Comparison of ENCODE assay signal across 8 mouse cellular contexts in genomic region chr10:80694159-80694938, GRCm38 (mm10). TPM values are rescaled to one million over a fixed set of nuclear protein-coding genes. Genes with fewer than 3 reads are reported as not detected.
A peak's percentile ranks its signal among the peaks of the same experiment; 100 is the strongest.
DNase-seq lines count a peak whose midpoint lies in the region; ATAC-seq and TF ChIP-seq lines count a peak whose summit lies in the region.
"Had no signal": no experiment of that assay in that cellular context is flagged by ENCODE, and none has a peak within 500 bp of the region (broad histone marks: within the 10 kb centered on the region; RNA-seq: fewer than 3 reads in every experiment).

No protein-coding gene starts in this region.

- ATAC-seq in hindbrain, embryonic 14.5 days (ENCODE audit: low FRiP score), result no peak
- ATAC-seq in megakaryocyte, adult 5-6 weeks (ENCODE audit: poor library complexity, severe bottlenecking), result no peak
- no peak for ATAC-seq in embryonic facial prominence, embryonic 13.5 days (ENCODE audit: insufficient number of reproducible peaks, insufficient read depth, low FRiP score, low TSS enrichment, low read depth)

- no peak overlapping the region for H3K4me2 ChIP-seq in hindbrain, embryonic 14.5 days (replicated peaks)
- H3K4me2 ChIP-seq in embryonic facial prominence, embryonic 13.5 days, result no peak overlapping the region

- no peaks in the 10 kb centered on the region for H3K27me3 ChIP-seq in hindbrain, embryonic 10.5 days (ENCODE audit: insufficient read depth, poor library complexity, severe bottlenecking)
- no peaks in the 10 kb centered on the region for H3K27me3 ChIP-seq in hindbrain, embryonic 14.5 days (ENCODE audit: control insufficient read depth, insufficient read depth, low read length)
- H3K27me3 ChIP-seq in megakaryocyte, embryonic 14.5 days (replicated peaks), result no peaks in the 10 kb centered on the region
- no peaks in the 10 kb centered on the region for H3K27me3 ChIP-seq in embryonic facial prominence, embryonic 13.5 days
- H3K27me3 ChIP-seq in small intestine, adult 2 months (ENCODE audit: control insufficient read depth, insufficient read depth, low read length), result no peaks in the 10 kb centered on the region

- no peak for DNase-seq in hindbrain, embryonic 10.5 days (ENCODE audit: low spot score)
- no peak for DNase-seq in hindbrain, embryonic 14.5 days (ENCODE audit: low spot score)
- no peak for DNase-seq in right cerebral cortex, adult 2 months (ENCODE audit: low spot score in 2 of 2)
- DNase-seq: cerebellum, postnatal 10 days had no signal

- H3K4me3 ChIP-seq in hindbrain, embryonic 10.5 days, result no peak overlapping the region
- H3K4me3 ChIP-seq in hindbrain, embryonic 14.5 days (replicated peaks; ENCODE audit: low read length), result no peak overlapping the region
- H3K4me3 ChIP-seq in megakaryocyte, embryonic 14.5 days (replicated peaks), result peak overlapping the region; percentile 88
- no peak overlapping the region for H3K4me3 ChIP-seq in embryonic facial prominence, embryonic 13.5 days
- no peak overlapping the region for H3K4me3 ChIP-seq in small intestine, adult 2 months (ENCODE audit: low read depth, low read length)

- H3K4me1 ChIP-seq in hindbrain, embryonic 10.5 days (replicated peaks), result peaks cover 27% of the 10 kb centered on the region; the same call in 1 of the 2 replicates
- H3K4me1 ChIP-seq in hindbrain, embryonic 14.5 days (replicated peaks; ENCODE audit: control insufficient read depth, insufficient read depth, low read length), result no peaks in the 10 kb centered on the region; the same call in 1 of the 2 replicates
- peaks cover 100% of the 10 kb centered on the region for H3K4me1 ChIP-seq in megakaryocyte, embryonic 14.5 days
- peaks cover 24% of the 10 kb centered on the region; the same call in 1 of the 2 replicates for H3K4me1 ChIP-seq in embryonic facial prominence, embryonic 13.5 days
- H3K4me1 ChIP-seq in small intestine, adult 2 months (ENCODE audit: control insufficient read depth, insufficient read depth, insufficient read length, low read length), result peaks cover 21% of the 10 kb centered on the region

- TF ChIP-seq CTCF in small intestine, adult 2 months (IDR thresholded peaks at IDR 0.05; ENCODE audit: extremely low read depth, insufficient read length, insufficient replicate concordance, low read depth, low read length), result no peak

- no peak for TF ChIP-seq POLR2A in small intestine, adult 2 months (IDR thresholded peaks at IDR 0.05; ENCODE audit: low read depth, low read length)

- H3K36me3 ChIP-seq in hindbrain, embryonic 10.5 days, result peaks cover 71% of the 10 kb centered on the region
- H3K36me3 ChIP-seq in hindbrain, embryonic 14.5 days (replicated peaks; ENCODE audit: control insufficient read depth, insufficient read depth), result peaks cover 46% of the 10 kb centered on the region
- peaks cover 84% of the 10 kb centered on the region for H3K36me3 ChIP-seq in megakaryocyte, embryonic 14.5 days (replicated peaks; ENCODE audit: low read length)
- peaks cover 54% of the 10 kb centered on the region for H3K36me3 ChIP-seq in embryonic facial prominence, embryonic 13.5 days
- peaks cover 19% of the 10 kb centered on the region for H3K36me3 ChIP-seq in small intestine, adult 2 months (ENCODE audit: control insufficient read depth, insufficient read depth, low read length)

- 87% methylated on average over 13 of the region's 13 CpGs for WGBS in hindbrain, embryonic 10.5 days
- 85% methylated on average over 13 of the region's 13 CpGs for WGBS in hindbrain, embryonic 14.5 days
- WGBS in embryonic facial prominence, embryonic 13.5 days, result 88% methylated on average over 13 of the region's 13 CpGs
- WGBS in small intestine, adult 2 months, result 88% methylated on average over 13 of the region's 13 CpGs

- peak overlapping the region; percentile 64; the same call in 1 of the 2 replicates for H3K27ac ChIP-seq in hindbrain, embryonic 10.5 days
- no peak overlapping the region for H3K27ac ChIP-seq in hindbrain, embryonic 14.5 days
- H3K27ac ChIP-seq in embryonic facial prominence, embryonic 13.5 days, result no peak overlapping the region
- H3K27ac ChIP-seq in small intestine, adult 2 months (ENCODE audit: insufficient read depth, low read depth, low read length), result peak overlapping the region; percentile 93

- H3K9ac ChIP-seq in hindbrain, embryonic 14.5 days, result no peak overlapping the region
- H3K9ac ChIP-seq in embryonic facial prominence, embryonic 13.5 days, result peak overlapping the region; percentile 21

- H3K9me3 ChIP-seq in hindbrain, embryonic 10.5 days, result no peaks in the 10 kb centered on the region
- H3K9me3 ChIP-seq in hindbrain, embryonic 14.5 days (ENCODE audit: control insufficient read depth, low read length), result no peaks in the 10 kb centered on the region
- H3K9me3 ChIP-seq in megakaryocyte, embryonic 14.5 days, result no peaks in the 10 kb centered on the region
- no peaks in the 10 kb centered on the region for H3K9me3 ChIP-seq in embryonic facial prominence, embryonic 13.5 days

RNA-seq across cellular contexts. Expression of gene Mob3a, which starts 7.4 kb away (rescaled TPM):
- polyA plus RNA-seq in hindbrain, embryonic 10.5 days (2016; fragmentation: Nextera tagmentation; extraction: Ambion mirVana), result 68.8 and 77.2 TPM in 2 replicates
- polyA plus RNA-seq in hindbrain, embryonic 14.5 days (2014; fragmentation: Nextera tagmentation; extraction: Ambion mirVana), result 45.3 and 47.1 TPM in 2 replicates
- polyA plus RNA-seq in megakaryocyte, embryonic 14.5 days (2012; ENCODE audit: insufficient read depth, low replicate concordance), result 61.8 and 135 TPM in 2 replicates
- total RNA-seq in megakaryocyte, adult 5-6 weeks (2015), result 61.8 and 72.0 TPM in 2 replicates
- 65.0 and 77.3 TPM in 2 replicates for total RNA-seq in megakaryocyte, adult 5-6 weeks (2017)
- 45.8 and 46.3 TPM in 2 replicates for polyA plus RNA-seq in embryonic facial prominence, embryonic 13.5 days (2015; fragmentation: Nextera tagmentation; extraction: Ambion mirVana)
- polyA plus RNA-seq in small intestine, adult 2 months (2012; rRNA removed), result 26.5 and 40.0 TPM in 2 replicates

RNA-seq across cellular contexts. Expression of gene Izumo4, which starts 7.6 kb away (rescaled TPM):
- 13.7 and 18.7 TPM in 2 replicates for polyA plus RNA-seq in hindbrain, embryonic 10.5 days (2016; fragmentation: Nextera tagmentation; extraction: Ambion mirVana)
- 20.0 and 20.4 TPM in 2 replicates for polyA plus RNA-seq in hindbrain, embryonic 14.5 days (2014; fragmentation: Nextera tagmentation; extraction: Ambion mirVana)
- 19.4 and 27.8 TPM in 2 replicates for polyA plus RNA-seq in megakaryocyte, embryonic 14.5 days (2012; ENCODE audit: insufficient read depth, low replicate concordance)
- 11.3 and 14.2 TPM in 2 replicates for total RNA-seq in megakaryocyte, adult 5-6 weeks (2015)
- 4.4 and 6.6 TPM in 2 replicates for total RNA-seq in megakaryocyte, adult 5-6 weeks (2017)
- 24.0 and 29.2 TPM in 2 replicates for polyA plus RNA-seq in embryonic facial prominence, embryonic 13.5 days (2015; fragmentation: Nextera tagmentation; extraction: Ambion mirVana)
- 20.8 and 36.3 TPM in 2 replicates for polyA plus RNA-seq in small intestine, adult 2 months (2012; rRNA removed)

RNA-seq across cellular contexts. Expression of gene Mknk2, which starts 16.4 kb away (rescaled TPM):
- polyA plus RNA-seq in hindbrain, embryonic 10.5 days (2016; fragmentation: Nextera tagmentation; extraction: Ambion mirVana), result 93.2 and 97.8 TPM in 2 replicates
- 53.8 and 60.2 TPM in 2 replicates for polyA plus RNA-seq in hindbrain, embryonic 14.5 days (2014; fragmentation: Nextera tagmentation; extraction: Ambion mirVana)
- polyA plus RNA-seq in megakaryocyte, embryonic 14.5 days (2012; ENCODE audit: insufficient read depth, low replicate concordance), result 472 and 996 TPM in 2 replicates
- total RNA-seq in megakaryocyte, adult 5-6 weeks (2015), result 53.5 and 61.1 TPM in 2 replicates
- total RNA-seq in megakaryocyte, adult 5-6 weeks (2017), result 63.3 and 74.8 TPM in 2 replicates
- 78.3 and 86.3 TPM in 2 replicates for polyA plus RNA-seq in embryonic facial prominence, embryonic 13.5 days (2015; fragmentation: Nextera tagmentation; extraction: Ambion mirVana)
- polyA plus RNA-seq in small intestine, adult 2 months (2012; rRNA removed), result 96.1 and 146 TPM in 2 replicates

RNA-seq across cellular contexts. Expression of gene Btbd2, which starts 37.5 kb away (rescaled TPM):
- polyA plus RNA-seq in hindbrain, embryonic 10.5 days (2016; fragmentation: Nextera tagmentation; extraction: Ambion mirVana), result 77.0 and 77.1 TPM in 2 replicates
- polyA plus RNA-seq in hindbrain, embryonic 14.5 days (2014; fragmentation: Nextera tagmentation; extraction: Ambion mirVana), result 83.2 and 83.7 TPM in 2 replicates
- 91.6 and 121 TPM in 2 replicates for polyA plus RNA-seq in megakaryocyte, embryonic 14.5 days (2012; ENCODE audit: insufficient read depth, low replicate concordance)
- 8.4 and 10.3 TPM in 2 replicates for total RNA-seq in megakaryocyte, adult 5-6 weeks (2015)
- 16.5 and 30.1 TPM in 2 replicates for total RNA-seq in megakaryocyte, adult 5-6 weeks (2017)
- 76.8 and 82.4 TPM in 2 replicates for polyA plus RNA-seq in embryonic facial prominence, embryonic 13.5 days (2015; fragmentation: Nextera tagmentation; extraction: Ambion mirVana)
- 45.4 and 84.1 TPM in 2 replicates for polyA plus RNA-seq in small intestine, adult 2 months (2012; rRNA removed)

RNA-seq across cellular contexts. Expression of gene Ap3d1, which starts 47.7 kb away (rescaled TPM):
- polyA plus RNA-seq in hindbrain, embryonic 10.5 days (2016; fragmentation: Nextera tagmentation; extraction: Ambion mirVana), result 59.9 and 65.8 TPM in 2 replicates
- 112 and 114 TPM in 2 replicates for polyA plus RNA-seq in hindbrain, embryonic 14.5 days (2014; fragmentation: Nextera tagmentation; extraction: Ambion mirVana)
- polyA plus RNA-seq in megakaryocyte, embryonic 14.5 days (2012; ENCODE audit: insufficient read depth, low replicate concordance), result 10.9 and 24.8 TPM in 2 replicates
- 42.6 and 52.4 TPM in 2 replicates for total RNA-seq in megakaryocyte, adult 5-6 weeks (2015)
- total RNA-seq in megakaryocyte, adult 5-6 weeks (2017), result 48.6 and 62.0 TPM in 2 replicates
- 73.3 and 73.5 TPM in 2 replicates for polyA plus RNA-seq in embryonic facial prominence, embryonic 13.5 days (2015; fragmentation: Nextera tagmentation; extraction: Ambion mirVana)
- polyA plus RNA-seq in small intestine, adult 2 months (2012; rRNA removed), result 64.9 and 110 TPM in 2 replicates

Comparison
In these comparisons a context has a peak if more than half of its experiments do, and no peak if none do; other contexts are left out.
1. H3K27ac ChIP-seq: peak in hindbrain, embryonic 10.5 days (single experiment) and small intestine, adult 2 months (single experiment); none in hindbrain, embryonic 14.5 days (single experiment) and embryonic facial prominence, embryonic 13.5 days (single experiment).